Mouse (Mus musculus): ENCODE results near the gene Cacng6. TPM values are rescaled to one million over a fixed set of nuclear protein-coding genes. Genes with fewer than 3 reads are reported as not detected.

Cacng6 gene
- total RNA-seq, 2 experiments from 2014 or later: 1.3 to 2.2 TPM

DNA sequence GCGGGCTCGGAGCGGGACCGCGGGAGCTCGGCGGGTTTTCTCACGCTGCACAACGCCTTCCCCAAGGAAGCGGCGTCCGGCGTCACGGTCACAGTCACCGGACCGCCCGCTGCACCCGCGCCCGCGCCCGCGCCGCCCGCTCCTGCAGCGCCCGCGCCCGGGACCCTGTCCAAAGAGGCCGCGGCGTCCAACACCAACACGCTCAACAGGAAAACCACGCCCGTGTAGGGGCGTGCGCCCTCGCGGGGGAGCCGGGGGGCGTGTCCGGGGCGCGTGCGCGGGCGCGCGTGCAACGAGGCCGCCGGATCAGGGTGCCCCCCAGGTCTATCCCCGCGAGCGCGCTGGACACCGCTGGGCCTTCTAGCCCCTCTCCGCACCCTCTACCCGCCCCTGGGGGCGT, 8.6 kb upstream of the Cacng6 start:
- DNase-seq (ENCODE audit: extremely low spot score in 1 of 2, low spot score in 1 of 2): no peak

DNA sequence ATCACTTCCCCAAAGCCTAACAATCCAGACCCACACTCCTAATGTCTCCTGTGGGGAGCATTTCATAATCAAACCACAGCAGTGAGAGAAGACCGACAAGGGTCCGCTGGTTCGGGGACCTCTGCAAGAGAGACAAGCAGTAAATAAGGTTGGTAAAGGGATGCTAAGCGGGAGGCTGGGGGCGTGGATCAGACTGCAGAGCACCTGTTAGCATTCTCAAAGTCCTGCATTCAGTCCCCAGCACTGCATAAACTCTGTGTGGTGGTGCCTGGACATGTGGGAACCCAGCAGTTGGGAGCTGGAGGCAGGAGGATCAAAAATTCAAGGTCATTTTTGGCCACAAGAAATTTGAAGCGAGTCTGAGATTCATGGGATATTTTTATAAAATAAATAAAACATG, 4.1 kb upstream of the Cacng6 start:
- DNase-seq (ENCODE audit: extremely low spot score in 1 of 2, low spot score in 1 of 2): no peak

DNA sequence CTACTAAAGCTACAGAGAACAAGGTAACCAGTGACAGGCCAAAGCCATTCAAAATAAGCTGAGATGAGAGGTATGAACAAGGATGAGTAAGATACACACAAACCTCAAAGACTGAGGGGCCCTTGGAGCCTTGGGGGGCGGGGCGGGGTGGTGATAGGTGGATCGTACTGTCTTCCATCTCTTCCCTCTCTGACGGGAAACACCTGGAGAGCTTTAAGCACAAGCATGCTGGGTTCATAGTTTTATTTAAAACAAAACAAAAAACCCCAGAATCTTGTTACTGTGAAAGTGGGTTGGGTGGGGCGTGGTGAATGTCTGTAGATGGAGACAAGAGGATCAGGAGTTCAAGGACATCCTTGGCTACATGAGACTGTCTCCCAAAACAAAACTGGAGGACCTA, 3.5 kb upstream of the Cacng6 start:
- DNase-seq (ENCODE audit: extremely low spot score in 1 of 2, low spot score in 1 of 2): no peak

DNA sequence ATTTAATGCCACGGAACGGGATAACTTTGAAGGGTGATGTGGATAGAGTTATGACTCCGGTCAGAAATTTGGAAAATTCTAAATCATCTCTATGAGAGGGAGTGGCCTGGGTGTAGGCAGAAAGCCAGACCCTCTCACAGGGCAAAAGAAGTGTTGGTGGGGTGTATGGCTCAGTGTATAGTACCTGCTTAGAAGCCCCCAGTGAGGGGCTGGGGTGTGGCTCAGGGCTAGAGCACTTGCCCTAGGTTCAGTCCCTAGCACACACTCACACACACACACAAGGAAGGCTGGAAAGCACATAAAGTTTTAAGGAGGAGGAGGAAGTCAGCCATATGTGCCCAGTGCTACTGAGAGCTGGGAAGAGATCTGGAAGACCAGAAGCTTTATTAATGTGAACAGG, 2.7 kb upstream of the Cacng6 start:
- no peak for DNase-seq (ENCODE audit: extremely low spot score in 1 of 2, low spot score in 1 of 2)

DNA sequence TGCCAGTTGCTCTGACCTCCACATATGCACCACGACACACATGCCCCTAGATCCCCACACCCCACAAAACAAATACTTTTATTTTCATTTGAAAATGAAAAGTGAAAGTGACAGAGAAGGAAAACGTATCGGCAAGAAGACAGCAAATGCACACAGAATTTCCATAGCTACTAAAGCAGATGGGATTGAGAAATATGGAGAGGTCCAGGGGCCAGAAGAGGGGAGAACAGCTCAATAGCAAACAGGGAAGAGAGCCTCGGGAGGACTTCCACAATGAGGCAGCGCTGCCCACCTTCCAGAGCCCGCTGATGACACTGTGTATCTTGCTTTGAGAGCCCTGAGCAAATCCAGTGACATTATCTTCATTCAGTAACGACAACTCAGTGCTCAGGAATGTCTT, 1.9 kb upstream of the Cacng6 start:
- no peak for DNase-seq (ENCODE audit: extremely low spot score in 1 of 2, low spot score in 1 of 2)

DNA sequence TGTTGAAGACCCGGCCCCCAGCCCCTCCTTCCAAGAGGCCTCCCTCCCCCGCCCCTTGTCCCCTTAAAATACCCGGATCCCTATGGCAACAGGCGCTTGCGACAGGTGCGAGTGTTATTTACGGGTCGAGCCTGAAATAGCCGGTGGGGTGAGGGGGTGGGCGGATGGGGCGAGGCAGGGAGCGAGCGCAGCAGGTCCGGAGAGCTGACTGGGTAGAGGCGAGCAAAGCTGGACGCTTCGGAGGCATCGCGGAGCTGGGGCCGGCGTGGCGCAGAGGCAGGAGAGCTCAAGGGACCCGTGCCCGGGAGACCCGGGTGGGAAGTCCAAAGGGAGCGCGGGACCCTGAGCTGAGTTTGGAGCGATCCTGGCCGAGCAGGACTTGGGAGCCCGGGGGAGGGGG, 565 bp upstream of the Cacng6 start:
- DNase-seq (ENCODE audit: extremely low spot score in 1 of 2, low spot score in 1 of 2): peak in 1 of 2 experiments; percentile 51

DNA sequence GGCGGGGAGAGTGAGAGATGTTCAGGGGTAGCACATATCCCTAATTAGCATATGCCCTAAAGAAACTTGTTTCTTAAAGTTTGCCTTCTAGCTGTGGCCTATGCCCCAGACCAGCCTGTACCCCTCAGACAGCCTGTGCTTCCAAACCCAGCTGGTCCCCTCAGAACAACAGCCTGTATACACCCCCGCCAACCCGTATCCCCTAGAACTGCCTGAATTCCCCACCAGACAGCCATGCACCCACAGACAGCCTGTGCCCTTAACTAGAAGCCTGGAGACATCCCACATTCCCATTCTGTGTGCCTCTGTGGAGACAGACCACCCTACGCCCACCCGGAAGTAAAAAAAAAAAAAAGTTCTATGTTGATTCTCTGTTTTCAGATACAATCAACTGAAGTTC, 1.1 kb downstream of the Cacng6 start:
- DNase-seq (ENCODE audit: extremely low spot score in 1 of 2, low spot score in 1 of 2): peak in 1 of 2 experiments; percentile 48

DNA sequence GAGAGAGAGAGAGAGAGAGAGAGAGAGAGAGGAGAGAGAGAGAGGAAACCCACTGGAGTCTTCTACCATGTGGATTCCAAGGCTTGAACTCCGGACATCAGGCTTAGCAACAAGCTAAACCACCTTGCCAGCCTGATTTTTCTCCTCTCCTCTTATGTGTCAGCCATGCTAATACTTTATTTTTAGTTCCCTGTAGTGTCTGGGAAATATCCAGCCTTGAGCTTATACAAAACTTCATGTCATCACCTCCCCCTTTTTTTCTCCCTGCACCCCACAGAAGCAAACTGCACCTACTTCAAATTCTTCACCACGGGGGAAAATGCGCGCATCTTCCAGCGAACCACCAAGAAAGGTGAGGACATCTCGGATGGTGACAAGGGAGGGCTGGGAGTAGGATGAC, 6.2 kb downstream of the Cacng6 start:
- DNase-seq (ENCODE audit: extremely low spot score in 1 of 2, low spot score in 1 of 2): no peak

DNA sequence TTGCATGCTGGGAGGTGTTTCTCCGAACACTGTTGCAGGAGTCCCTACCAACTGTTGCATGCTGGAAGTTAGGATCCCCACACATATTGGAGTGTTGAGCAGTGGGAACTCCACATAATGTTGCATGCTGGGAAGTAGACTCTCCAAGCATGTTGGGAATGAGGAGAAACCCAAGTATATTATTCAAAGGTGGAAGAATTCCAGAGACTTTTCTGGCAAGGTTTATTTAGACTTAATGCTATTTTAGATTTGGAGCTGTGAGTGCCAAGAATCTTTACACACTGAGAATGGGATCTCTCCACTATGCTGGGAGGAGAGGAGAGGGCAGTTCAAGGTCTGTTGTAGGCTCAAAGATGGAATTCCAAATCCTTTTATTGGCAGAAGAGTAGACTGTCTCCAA, 8.1 kb downstream of the Cacng6 start:
- no peak for DNase-seq (ENCODE audit: extremely low spot score in 1 of 2, low spot score in 1 of 2)

DNA sequence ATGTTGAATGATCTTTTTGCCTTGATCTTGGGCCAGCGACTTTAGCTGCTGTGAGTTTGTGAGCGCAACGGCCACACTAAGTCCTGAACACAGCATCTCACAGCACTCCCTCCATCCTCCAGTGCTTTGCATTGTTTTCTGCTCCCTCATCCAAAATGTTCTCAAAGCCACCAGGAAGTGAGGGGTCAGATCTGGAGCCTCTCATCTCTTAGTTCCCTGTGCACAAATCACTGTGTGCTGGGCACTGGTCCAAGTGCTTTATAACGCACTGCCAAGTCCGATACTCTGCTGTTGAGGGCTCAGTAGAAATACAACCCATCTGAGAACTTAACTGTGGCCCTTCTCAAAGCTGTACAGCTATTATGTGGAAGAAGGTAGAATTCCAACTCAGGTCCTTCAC, 13.9 kb downstream of the Cacng6 start:
- no peak for DNase-seq (ENCODE audit: extremely low spot score in 1 of 2, low spot score in 1 of 2)

DNA sequence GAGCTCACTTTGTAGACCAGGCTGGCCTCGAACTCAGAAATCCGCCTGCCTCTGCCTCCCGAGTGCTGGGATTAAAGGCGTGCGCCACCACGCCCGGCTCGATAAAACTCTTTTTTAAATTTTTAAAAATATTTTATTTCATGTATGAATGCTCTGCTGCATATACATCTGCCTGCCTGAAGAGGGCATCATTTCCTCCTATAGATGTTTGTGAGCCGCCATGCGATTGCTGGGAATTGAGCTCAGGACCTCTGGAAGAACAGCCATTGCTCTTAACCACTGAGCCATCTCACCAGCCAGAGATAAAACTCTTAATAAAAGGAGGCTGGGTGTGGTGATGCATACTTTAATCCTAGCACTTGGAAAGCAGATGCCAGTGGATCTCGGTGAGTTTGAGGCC, 16.0 kb downstream of the Cacng6 start:
- no peak for DNase-seq (ENCODE audit: extremely low spot score in 1 of 2, low spot score in 1 of 2)

DNA sequence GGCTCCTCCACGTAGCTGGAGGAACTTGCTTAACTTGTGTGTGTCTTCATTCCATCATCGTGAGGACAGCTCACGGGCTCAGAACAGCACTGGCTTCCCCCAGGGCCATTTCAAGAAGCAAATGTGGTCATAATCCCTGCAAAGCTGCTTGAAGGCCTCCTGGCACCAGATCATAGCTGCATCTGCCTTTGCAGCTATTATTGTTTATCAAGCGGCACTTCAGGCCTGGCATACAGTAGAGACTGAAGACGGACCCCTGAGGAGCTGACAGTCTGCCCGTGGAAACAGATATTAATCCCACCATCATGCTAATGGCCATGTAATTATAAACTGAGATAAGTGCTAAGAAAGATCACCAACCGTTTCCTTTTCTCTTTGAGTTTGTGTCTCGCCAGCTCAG, 16.5 kb downstream of the Cacng6 start:
- DNase-seq (ENCODE audit: extremely low spot score in 1 of 2, low spot score in 1 of 2): no peak

DNA sequence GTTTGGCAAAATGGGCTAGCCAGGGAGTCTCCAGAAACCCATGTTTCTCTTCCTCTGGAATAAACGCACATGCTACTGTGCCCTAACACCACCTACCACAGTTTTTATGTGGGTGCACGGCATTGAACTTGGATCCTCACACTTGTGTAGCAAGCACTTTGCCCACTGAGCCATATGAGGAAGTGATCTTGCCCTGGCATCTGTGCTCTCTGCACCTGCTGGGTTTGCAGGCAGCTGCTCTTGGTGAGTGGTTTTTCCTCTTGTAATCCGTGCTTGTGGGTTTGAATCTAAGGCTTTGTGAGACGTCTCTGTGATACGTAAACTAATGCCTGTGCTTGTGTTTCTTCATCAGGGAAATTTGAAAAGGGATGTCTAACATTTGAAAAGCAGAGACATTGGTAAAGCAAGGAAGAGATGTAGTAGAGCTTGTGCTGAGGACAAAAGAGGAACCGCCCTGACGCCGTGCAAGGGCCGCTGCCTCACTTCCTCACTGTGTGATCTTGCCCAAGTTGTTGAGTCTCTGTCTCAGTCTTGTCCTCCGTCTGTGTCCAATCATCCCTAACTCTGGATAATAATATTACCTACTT, 18.6 kb downstream of the Cacng6 start:
- no peak for DNase-seq (ENCODE audit: extremely low spot score in 1 of 2, low spot score in 1 of 2)

DNA sequence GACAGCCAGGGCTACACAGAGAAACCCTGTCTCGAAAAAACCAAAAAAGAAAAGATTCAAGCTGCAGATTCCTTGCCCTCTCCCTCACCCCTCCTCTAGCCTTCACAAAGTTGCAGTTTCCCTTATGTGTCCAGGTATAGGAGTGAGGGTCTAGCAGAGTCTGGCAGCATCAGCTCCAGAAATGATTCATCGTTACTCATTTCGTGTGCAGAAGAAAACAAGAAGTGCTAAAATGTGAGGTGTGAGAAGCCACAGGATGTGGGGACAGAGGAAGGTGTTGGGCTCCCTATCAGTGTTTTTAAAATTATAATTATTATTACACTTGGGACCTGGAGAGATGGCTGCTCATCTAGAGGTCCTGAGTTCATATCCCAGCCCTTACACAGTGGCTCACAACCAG, 20.7 kb downstream of the Cacng6 start:
- no peak for DNase-seq (ENCODE audit: extremely low spot score in 1 of 2, low spot score in 1 of 2)

DNA sequence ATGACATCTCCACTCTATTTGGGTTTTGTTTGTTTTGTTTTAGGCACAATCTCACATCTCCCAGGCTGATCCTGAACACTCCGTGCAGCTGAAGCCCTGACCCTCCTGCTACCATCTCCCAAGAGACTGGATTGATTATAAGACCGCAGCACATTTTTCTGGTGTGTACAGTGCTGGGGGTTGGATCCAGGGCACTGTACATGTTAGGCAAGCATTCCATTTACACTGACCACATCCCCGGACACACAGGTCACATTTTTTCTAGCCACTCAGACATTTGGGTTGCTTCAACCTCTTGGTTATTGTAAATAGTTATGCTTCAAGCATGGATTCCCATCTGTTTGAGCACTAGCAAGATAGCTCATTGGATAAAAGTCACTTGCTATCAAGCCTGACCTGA, 22.6 kb downstream of the Cacng6 start:
- no peak for DNase-seq (ENCODE audit: extremely low spot score in 1 of 2, low spot score in 1 of 2)

DNA sequence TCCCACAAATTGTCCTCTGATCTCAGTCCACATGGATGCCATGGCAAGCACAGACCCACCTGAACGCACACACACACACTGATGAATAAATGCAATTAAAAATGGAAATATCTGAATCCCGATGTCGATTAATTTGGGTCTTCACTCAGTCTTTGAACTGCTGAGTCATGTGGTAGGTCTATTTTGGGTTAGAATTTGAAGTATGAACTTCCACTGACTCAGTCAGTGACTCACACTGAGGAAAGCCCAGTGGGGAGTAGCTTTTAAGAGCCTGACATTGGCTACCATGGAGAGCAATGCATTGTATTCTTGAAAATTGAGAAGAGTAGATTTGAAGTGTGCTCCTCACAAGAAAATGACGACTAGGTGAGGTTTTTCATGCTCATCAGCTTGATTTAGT, 23.0 kb downstream of the Cacng6 start:
- DNase-seq (ENCODE audit: extremely low spot score in 1 of 2, low spot score in 1 of 2): no peak

DNA sequence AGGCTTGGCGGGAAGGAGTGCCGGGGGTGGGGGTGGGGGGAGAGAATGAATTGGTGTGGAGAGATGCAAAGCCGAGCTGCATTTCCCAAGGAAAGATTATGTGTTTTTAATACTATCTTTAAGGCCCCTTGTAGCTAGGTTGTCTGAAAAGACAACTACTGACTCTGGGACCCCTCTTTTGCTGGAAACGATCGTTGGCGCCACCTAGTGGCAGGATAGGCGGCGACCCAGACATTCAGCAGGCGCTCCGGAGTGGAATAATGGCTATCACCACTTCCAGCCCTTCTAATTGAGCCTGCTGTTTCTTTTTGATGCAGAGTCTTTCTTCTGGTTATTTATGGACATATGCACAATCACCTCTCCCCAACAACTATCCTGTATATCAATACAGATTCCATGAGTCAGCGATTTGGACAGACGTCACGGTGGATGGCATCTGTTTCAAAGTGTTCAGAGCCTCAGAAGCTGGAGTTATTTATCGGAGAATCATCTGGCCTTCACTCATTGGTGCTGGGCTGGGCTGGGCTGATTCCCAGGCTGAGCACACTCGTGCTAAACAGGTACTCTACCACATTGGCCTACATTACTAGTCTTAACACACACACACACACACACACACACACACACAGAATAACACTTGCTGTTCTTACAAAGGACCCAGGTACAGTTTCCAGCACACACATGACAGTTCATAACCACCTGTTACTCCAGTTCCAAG, 24.9 kb downstream of the Cacng6 start:
- DNase-seq (ENCODE audit: extremely low spot score in 1 of 2, low spot score in 1 of 2): peak; percentile 87 to 95

DNA sequence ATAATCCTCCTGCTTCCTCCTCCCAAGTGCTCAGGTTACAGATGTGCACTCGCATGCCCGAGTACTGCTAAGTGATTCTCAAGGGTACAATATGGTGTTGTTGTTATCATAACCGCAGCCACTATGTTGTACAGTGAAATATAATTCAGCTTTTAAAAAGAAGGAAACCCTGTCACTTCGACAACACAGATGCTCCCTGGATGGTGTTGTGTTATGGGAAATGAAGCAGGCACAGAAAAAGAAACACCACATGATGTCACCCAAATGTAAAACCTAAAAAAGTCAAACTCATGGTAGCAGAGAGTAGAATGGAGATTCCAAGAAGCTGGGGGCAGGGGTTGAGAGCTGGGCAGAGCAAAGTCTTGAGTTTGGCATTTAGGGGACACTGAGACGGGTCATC, 26.7 kb downstream of the Cacng6 start:
- no peak for DNase-seq (ENCODE audit: extremely low spot score in 1 of 2, low spot score in 1 of 2)

DNA sequence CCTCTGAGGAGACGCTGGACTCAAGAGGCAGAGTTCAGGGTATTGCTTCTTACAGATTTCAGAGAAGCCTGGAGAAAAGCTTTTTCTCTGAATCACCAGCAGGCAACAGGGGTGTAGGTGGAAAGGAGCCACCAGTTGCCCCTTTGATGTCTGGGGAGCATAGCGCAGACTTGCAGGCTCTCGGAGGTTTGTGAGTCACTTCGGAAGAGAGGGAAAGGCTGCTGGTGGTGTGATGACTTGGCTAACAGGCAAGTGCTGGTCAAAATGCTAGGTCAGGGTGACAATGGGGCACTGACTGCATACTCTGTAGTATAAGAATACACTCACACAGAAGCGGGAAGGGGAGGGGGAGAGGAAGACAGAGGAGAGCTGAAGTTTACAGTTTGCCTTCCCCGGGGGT, 27.2 kb downstream of the Cacng6 start:
- no peak for DNase-seq (ENCODE audit: extremely low spot score in 1 of 2, low spot score in 1 of 2)

DNA sequence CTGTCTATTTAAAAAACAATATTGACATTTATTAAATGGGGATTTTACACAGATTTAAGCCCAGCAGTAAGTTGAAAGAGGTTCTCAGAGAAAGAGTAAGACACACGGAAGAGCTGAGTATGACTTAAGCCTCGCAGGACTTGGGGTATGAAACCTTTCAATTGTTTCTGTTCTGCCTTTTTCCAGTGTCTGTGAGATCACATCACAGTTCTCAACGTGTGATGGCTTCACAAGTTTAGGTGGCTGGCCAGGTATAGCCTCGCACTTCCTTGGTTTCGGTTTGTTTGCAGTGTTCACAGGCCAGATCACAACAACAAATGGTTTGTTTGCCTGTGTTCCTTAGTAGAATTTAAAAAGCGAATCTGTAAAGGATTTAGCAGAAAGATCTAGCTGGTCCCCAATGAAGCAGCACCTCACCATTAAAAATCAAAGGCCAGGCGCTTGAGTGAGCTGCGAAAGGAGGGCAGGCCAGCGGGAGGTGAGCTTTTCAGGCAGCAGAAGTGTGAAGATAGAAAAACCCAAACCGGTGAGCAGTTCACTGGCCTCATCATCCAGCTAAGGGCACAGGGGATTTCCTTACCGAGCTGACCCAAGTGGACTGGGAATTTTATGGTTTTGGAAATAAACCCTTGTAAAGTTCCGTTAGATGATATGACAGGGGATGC, 29.0 kb downstream of the Cacng6 start:
- no peak for DNase-seq (ENCODE audit: extremely low spot score in 1 of 2, low spot score in 1 of 2)

DNA sequence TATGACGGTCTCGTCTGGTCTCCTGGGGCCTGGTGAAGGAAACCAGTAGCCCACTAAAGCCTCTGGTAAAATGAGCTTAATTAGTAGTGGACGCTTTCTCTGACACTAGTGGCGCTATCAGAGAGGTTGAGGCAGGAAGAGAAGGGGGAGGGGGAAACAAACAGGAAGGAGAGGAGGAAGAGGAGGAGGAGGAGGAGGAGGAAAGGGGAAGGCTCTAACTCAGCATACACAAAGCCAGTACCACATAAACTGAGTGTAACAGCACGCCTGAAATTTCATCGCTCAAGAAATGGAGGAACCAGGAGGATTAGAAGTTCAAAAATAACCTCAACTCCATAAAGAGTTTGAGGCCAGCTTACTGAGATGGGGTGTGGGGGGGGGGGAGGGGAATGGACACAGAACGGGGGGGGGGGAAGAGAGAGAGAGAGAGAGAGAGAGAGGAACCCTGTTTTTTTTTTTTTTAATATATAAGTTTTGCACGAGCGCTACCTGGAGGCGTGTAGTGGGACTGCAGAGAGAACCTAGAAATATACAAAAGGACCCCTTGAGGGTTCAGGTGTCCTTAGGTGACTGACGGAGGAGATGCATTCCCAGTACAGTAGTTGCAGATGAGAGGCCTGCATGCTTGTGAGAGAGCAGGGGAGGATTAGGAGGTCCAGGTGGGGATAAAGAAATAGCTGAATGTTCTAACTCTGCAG, 29.6 kb downstream of the Cacng6 start:
- no peak for DNase-seq (ENCODE audit: extremely low spot score in 1 of 2, low spot score in 1 of 2)

Measured in layer of hippocampus, postnatal 25 days (tissue).